Mouse (Mus musculus): ENCODE data around the gene Brms1.

GRCm38 (mm10) chr19:5062446-5062845, 21.3 kb downstream of the Brms1 start:
- TF ChIP-seq EP300 (IDR thresholded peaks at IDR 0.05), result no peak
- no peak for TF ChIP-seq CTCF (IDR thresholded peaks at IDR 0.05)

All from lung, postnatal 0 days (tissue).